Mouse (Mus musculus) left cerebral cortex, adult 18-20 months (tissue): ENCODE measurements at regions not wholly inside any gene's neighbourhood (a gene's known extent, or its start where the extent isn't known, plus 50 kb on each side); places are given as distances from the start of the nearest gene placed in this dataset.
A peak's percentile ranks its signal among the peaks of the same experiment; 100 is the strongest.

ENCODE experiments used
- DNase-seq, 2 experiments: peaks; one replicate each; pipeline ENCODE4 v3.0.0; 2021 to 2022; ENCODE audit warnings: low spot score in 2 of 2, mixed read lengths in 1 of 2

- DNase-seq: peak; percentile 38 to 48
Observed at GRCm38 (mm10) chr1:28373351-28373750, 406.7 kb downstream of the Gm597 start.

DNA sequence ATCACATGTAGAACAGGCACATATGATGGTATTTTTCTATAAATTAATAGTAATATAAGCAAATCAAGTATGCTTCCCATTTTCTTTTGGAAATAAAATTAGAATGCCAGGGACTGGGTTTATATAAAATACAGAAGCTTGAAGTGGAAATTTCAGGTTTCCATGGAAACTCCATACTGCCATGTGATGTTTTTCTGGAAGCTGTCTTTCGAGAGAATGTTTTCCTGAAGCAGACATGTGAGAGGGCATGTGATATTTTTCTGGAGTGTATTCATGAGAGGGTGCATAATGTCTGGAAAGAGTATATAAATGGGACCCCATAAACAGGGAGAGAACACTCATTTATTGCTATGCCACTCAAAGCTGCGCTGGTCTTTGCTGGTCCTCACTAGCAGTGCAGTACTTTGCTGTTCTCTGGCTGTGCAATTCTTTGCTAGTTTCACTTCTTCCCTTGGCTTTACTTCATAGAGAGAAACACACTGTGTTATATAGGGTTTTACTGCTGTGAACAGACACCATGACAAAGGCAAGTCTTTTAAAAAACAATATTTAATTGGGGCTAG is 430.6 kb downstream of the Gm597 start:
- DNase-seq: no peak

DNA sequence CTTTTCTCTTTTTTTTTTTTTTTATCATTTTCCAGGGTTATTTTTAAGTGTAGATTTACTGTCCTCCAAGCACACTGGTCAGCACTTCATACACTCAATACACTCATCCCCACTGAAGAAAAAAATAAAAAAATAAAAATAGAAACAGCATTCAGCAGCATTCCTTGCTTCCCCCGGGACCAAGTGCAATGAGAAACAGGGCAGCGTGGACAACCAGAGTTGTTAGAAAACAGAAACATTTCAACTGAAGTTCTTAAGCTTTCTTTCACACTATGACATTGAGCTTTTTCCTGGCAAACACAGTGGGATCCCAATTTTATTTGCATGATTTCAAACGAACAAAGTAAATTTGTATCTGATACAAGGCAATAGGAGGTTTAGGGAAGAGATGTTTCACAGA is 431.5 kb downstream of the Gm597 start:
- DNase-seq: no peak

- no peak for DNase-seq
Observed at GRCm38 (mm10) chr1:28340054-28340453, 440.0 kb downstream of the Gm597 start.

DNA sequence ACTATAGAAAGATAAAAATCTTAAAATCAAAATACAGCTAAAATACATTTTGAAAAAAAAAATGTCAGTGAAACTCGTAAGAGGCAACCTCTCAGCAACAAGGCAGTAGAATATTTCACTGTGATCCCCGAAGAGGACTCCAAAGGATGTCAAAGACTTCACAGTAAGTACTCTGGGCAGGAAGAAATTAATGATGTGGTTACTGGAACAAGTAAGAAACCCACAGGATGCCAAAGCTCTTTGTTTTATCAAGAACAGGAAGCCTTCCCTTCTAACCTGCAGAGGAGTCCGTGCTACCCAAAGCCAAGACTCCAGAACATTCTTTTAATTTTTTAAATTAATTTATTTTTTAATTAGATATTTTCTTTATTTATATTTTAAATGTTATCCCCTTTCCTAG is 445.7 kb downstream of the Gm597 start:
- no peak for DNase-seq

- DNase-seq: no peak
Observed at GRCm38 (mm10) chr1:28332031-28332430, 448.0 kb downstream of the Gm597 start.

- DNase-seq: no peak
Observed at GRCm38 (mm10) chr1:28328986-28329385, 451.1 kb downstream of the Gm597 start.

- no peak for DNase-seq
Observed at GRCm38 (mm10) chr1:28328539-28328938, 451.5 kb downstream of the Gm597 start.

DNA sequence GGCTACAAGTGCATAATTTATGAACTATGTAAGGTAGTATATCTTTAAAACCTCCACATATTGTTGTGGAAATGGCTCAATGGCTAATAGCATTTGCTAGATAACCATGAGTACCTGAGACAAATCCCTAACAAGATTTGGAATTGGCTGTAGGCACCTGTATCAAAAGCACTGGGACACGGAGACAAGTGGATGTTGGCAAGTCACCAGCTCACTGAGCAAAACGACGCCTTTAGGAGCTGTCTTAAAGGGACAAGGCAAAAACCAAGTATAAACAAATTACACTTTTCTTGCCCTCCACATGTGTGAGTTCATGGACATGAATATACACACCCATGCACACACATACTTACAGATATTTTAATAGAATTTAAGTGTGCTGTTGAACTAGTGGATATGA is 455.9 kb downstream of the Gm597 start:
- no peak for DNase-seq
